Mouse (Mus musculus): ENCODE results near the gene Gm2974. TPM values are rescaled to one million over a fixed set of nuclear protein-coding genes. Genes with fewer than 3 reads are reported as not detected.
"Not testable (repeated sequence)": the region's sequence is repeated elsewhere in the genome, so short reads cannot be mapped to it uniquely, and the experiment has no call there.

Gm2974 gene
- 0.81 and 1.5 TPM in 2 replicates for polyA plus RNA-seq (2016; fragmentation: Nextera tagmentation; extraction: Ambion mirVana)

DNA sequence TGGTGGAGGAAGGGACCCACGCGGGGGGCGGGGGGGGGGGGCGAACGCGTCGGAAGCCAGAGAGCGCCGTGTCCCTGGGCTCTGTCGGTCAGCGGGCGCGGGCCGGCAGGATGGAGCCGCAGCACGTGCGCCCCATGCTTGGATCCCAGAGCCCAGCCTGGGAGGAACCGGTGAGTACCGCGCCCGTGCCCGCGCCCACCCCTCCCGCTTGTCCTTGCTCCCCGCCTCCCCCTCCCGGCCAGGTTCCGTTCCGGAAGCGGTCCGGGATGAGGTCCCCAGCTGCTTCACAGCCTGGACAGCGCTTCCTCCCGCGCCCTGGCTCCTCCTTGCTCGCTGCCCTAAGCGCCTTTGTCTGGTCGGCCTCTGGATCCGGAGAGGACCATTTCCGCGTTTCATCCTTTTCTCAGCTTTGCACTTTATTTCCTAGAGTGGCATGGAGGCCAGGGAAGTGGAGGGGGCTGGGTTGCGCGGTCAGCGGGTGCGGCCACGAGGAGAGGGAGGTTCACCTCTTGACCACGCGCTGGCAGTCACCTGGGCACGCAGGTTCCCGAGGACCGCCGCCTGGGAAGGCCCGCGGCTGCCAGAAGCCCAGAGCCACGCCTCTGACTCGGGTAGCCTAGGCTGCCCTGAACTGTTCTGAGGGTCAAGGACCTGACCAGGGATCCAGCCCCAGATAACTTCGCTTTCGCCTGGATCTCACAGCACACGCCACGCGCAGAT lies at the start of gene Gm2974:
Gene Gm2974 (plus strand): TSS at position 86 of the 720 bp plus-strand sequence.
- H3K4me1 ChIP-seq; H3K9me3 ChIP-seq (replicated peaks); H3K36me3 ChIP-seq; H3K27me3 ChIP-seq (ENCODE audit: low read depth, poor library complexity, severe bottlenecking): not testable (repeated sequence)
- peak; percentile 12 for DNase-seq (ENCODE audit: low spot score)
- 13% methylated on average over 41 of the region's 59 CpGs for WGBS
- H3K4me3 ChIP-seq, result peak within 1 kb of the TSS; percentile 52
- peak within 1 kb of the TSS; percentile 59 for H3K27ac ChIP-seq (replicated peaks)

- not testable (repeated sequence) for H3K36me3 ChIP-seq; H3K27ac ChIP-seq (replicated peaks); H3K9me3 ChIP-seq (replicated peaks); H3K27me3 ChIP-seq (ENCODE audit: low read depth, poor library complexity, severe bottlenecking); H3K4me1 ChIP-seq; H3K4me3 ChIP-seq; DNase-seq (ENCODE audit: low spot score)
- 93% methylated on average over 4 of the region's 4 CpGs for WGBS
These were observed 40.7 kb upstream of the Gm2974 start for GRCm38 (mm10) chr14:4141646-4142045.

DNA sequence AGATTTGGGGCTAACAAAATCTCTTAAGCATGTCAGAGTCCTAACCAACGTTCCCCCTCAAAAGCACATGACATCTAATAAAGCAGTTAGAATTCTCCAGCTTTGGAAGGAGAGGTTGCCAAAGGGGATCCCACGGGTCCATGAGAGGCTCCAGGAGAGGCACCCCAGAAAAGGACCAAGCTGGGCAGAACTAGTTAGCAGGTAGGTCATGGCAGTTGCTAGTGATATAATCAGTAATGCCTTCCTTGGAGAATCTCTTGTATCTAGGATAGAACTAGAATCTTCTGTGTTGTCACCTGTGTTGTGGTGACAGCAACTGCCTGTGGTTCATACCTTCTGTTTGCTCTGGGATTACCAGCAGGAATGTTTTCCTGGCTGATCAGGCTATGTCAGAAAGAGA lies 17.6 kb upstream of the Gm2974 start, which contains the start of gene Gm3127:
Gene Gm3127 (plus strand): TSS at position 301 of the 400 bp plus-strand sequence.
- H3K27ac ChIP-seq (replicated peaks); DNase-seq (ENCODE audit: low spot score); H3K9me3 ChIP-seq (replicated peaks); H3K36me3 ChIP-seq; H3K27me3 ChIP-seq (ENCODE audit: low read depth, poor library complexity, severe bottlenecking); H3K4me3 ChIP-seq; H3K4me1 ChIP-seq: not testable (repeated sequence)
- WGBS, result 87% methylated on average over 1 of the region's 2 CpGs

GRCm38 (mm10) chr14:4182030-4182429 lies 346 bp upstream of the Gm2974 start:
- Histone ChIP-seq H3K27ac (replicated peaks) (peak overlapping the region; percentile 59), H3K4me3 (peak overlapping the region; percentile 52)
- DNase-seq (ENCODE audit: low spot score), result peak; percentile 12
- whole genome bisulfite sequencing, result 16% methylated on average over 14 of the region's 14 CpGs
- not testable (repeated sequence) for H3K36me3 ChIP-seq; H3K27me3 ChIP-seq (ENCODE audit: low read depth, poor library complexity, severe bottlenecking); H3K4me1 ChIP-seq; H3K9me3 ChIP-seq (replicated peaks)

- not testable (repeated sequence) for H3K4me3 ChIP-seq; H3K4me1 ChIP-seq; H3K27me3 ChIP-seq (ENCODE audit: low read depth, poor library complexity, severe bottlenecking); H3K36me3 ChIP-seq; H3K27ac ChIP-seq (replicated peaks); DNase-seq (ENCODE audit: low spot score); H3K9me3 ChIP-seq (replicated peaks)
- 36% methylated on average over 7 of the region's 10 CpGs for WGBS
These were observed 999 bp downstream of the Gm2974 start for GRCm38 (mm10) chr14:4183375-4183774.

DNA sequence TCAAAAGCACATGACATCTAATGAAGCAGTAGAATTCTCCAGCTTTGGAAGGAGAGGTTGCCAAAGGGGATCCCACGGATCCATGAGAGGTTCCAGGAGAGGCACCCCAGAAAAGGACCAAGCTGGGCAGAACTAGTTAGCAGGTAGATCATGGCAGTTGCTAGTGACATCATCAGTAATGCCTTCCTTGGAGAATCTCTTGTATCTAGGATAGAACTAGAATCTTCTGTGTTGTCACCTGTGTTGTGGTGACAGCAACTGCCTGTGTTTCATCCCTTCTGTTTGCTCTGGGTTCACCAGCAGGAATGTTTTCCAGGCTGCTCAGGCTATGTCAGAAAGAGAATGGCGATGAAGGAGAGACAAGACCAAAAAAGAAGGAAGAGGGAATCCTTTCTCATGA lies 67.0 kb downstream of the Gm2974 start, which contains the start of gene Gm3138:
Gene Gm3138 (plus strand): TSS at position 301 of the 400 bp plus-strand sequence.
- H3K4me1 ChIP-seq; DNase-seq (ENCODE audit: low spot score); H3K36me3 ChIP-seq; H3K9me3 ChIP-seq (replicated peaks); H3K4me3 ChIP-seq; H3K27ac ChIP-seq (replicated peaks); H3K27me3 ChIP-seq (ENCODE audit: low read depth, poor library complexity, severe bottlenecking): not testable (repeated sequence)
- WGBS, result no CpG with 5 or more reads among the region's 2 CpGs

Other genes starting within 250 kb of the Gm2974 start
- gene Gm3095, start 219.0 kb upstream of the Gm2974 start, polyA plus RNA-seq (2016; fragmentation: Nextera tagmentation; extraction: Ambion mirVana), result not detected in 2 replicates
- gene Gm3099, start 184.2 kb upstream of the Gm2974 start, polyA plus RNA-seq (2016; fragmentation: Nextera tagmentation; extraction: Ambion mirVana), result not detected in 2 replicates
- 0.43 and 0.55 TPM in 2 replicates for gene Gm5796, start 158.6 kb upstream of the Gm2974 start, polyA plus RNA-seq (2016; fragmentation: Nextera tagmentation; extraction: Ambion mirVana)
- gene Gm3115, start 98.5 kb upstream of the Gm2974 start, polyA plus RNA-seq (2016; fragmentation: Nextera tagmentation; extraction: Ambion mirVana), result not detected in 2 replicates
- gene Gm8108, start 72.0 kb upstream of the Gm2974 start, polyA plus RNA-seq (2016; fragmentation: Nextera tagmentation; extraction: Ambion mirVana), result 0.51 and 0.52 TPM in 2 replicates
- not detected in 2 replicates for gene Gm3127, start 17.5 kb upstream of the Gm2974 start, polyA plus RNA-seq (2016; fragmentation: Nextera tagmentation; extraction: Ambion mirVana)
- not detected in 2 replicates for gene Gm3138, start 67.1 kb downstream of the Gm2974 start, polyA plus RNA-seq (2016; fragmentation: Nextera tagmentation; extraction: Ambion mirVana)
- not detected in 2 replicates for gene Gm3149, start 134.7 kb downstream of the Gm2974 start, polyA plus RNA-seq (2016; fragmentation: Nextera tagmentation; extraction: Ambion mirVana)
- 0.52 and 0.65 TPM in 2 replicates for gene 2610042L04Rik, start 152.2 kb downstream of the Gm2974 start, polyA plus RNA-seq (2016; fragmentation: Nextera tagmentation; extraction: Ambion mirVana)
- gene Gm3159, start 214.9 kb downstream of the Gm2974 start, polyA plus RNA-seq (2016; fragmentation: Nextera tagmentation; extraction: Ambion mirVana), result not detected in 2 replicates
- gene Gm3164, start 232.9 kb downstream of the Gm2974 start, polyA plus RNA-seq (2016; fragmentation: Nextera tagmentation; extraction: Ambion mirVana), result 0.79 TPM in 2 replicates
- gene Gm3173, start 248.4 kb downstream of the Gm2974 start, polyA plus RNA-seq (2016; fragmentation: Nextera tagmentation; extraction: Ambion mirVana), result 0.55 TPM in 1 of 2 replicates, not detected in the other